Mouse (Mus musculus) regulatory T cell (primary cell): ENCODE measurements at regions not wholly inside any gene's neighbourhood (a gene's known extent, or its start where the extent isn't known, plus 50 kb on each side); places are given as distances from the start of the nearest gene placed in this dataset.
"Not testable (repeated sequence)": the region's sequence is repeated elsewhere in the genome, so short reads cannot be mapped to it uniquely, and the experiment has no call there.

Experiments used
- in situ Hi-C: fragments of 300-600 bp; cut with MboI, MseI; formaldehyde crosslinking; loops from one replicate; pipeline ENCODE4 v1.15.1; 2025; ENCODE audit warnings: high pct_unique_total_duplicates

GRCm38 (mm10) chr8:71823655-71824622, 57.9 kb upstream of the Zfp709 start:
- in situ Hi-C loops, result not testable (repeated sequence)

DNA sequence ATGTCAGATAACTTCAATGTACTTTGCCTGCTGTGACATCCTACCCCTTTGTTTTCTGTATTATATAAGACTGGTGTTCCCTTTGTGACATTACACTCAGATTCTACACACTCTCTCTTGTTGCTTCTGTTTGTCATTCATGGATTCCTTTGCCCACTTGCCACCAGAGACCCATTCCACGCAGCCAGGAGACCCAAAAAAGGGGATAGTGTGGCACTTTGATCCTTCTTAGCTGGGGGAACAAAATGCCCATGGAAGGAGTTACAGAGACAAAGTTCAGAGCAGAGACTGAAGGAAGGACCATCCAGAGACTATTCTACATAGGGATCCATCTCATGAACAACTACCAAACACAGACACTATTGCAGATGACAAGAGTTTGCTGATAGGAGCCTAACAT, 59.1 kb upstream of the Zfp709 start:
- in situ Hi-C loops, result not testable (repeated sequence)

GRCm38 (mm10) chr8:71819936-71820335, 61.9 kb upstream of the Zfp709 start:
- in situ Hi-C loops, result not testable (repeated sequence)

DNA sequence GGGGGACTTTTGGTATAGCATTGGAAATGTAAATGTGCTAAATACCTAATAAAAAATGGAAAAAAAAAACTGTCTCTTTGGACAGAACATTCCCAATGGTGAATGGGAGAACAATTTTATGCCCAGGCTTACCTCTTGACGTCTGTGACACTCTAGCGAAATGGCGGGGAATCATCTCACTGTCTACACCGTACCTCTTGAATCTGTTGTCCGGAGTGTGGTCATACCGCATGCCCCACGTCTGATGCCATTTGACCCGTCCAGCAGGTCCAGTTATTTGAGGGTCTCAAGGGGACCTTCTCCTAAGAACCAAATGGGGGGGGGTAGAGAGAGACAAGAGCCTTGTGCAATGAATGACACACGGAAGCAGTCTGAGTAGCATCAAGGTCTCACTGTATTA, 62.4 kb upstream of the Zfp709 start:
- in situ Hi-C loops, result not testable (repeated sequence)

GRCm38 (mm10) chr8:71816272-71817034, 65.4 kb upstream of the Zfp709 start:
- in situ Hi-C loops, result not testable (repeated sequence)

- in situ Hi-C loops, result not testable (repeated sequence)
Observed at GRCm38 (mm10) chr8:71815813-71816212, 66.0 kb upstream of the Zfp709 start.

- in situ Hi-C loops, result loop anchor here (5.0 kb wide), 2 partner anchors 42 to 683 kb away; no protein-coding TSS in a partner anchor
Observed at GRCm38 (mm10) chr8:71814740-71815514, 66.9 kb upstream of the Zfp709 start.

DNA sequence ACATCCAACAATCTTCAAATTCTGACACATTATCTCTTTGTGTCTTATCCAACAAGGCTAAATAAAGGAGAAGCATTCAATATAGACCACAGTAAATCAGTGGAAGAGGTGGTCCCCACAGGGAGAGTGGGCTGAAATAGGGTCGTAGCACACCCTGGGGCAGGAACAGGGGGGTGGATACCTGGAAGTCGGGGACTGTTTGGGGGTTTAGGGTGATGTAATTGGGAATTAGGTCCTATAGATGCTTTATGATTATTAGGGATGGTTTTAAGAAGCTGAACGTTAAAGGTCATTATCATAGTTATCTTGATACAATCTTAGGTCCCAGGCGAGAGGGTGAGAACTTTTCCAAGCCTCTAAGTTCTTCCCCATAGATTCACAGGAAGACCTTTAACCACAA, 67.9 kb upstream of the Zfp709 start:
- in situ Hi-C loops, result loop anchor here (5.0 kb wide), 2 partner anchors 43 to 682 kb away; no protein-coding TSS in a partner anchor

DNA sequence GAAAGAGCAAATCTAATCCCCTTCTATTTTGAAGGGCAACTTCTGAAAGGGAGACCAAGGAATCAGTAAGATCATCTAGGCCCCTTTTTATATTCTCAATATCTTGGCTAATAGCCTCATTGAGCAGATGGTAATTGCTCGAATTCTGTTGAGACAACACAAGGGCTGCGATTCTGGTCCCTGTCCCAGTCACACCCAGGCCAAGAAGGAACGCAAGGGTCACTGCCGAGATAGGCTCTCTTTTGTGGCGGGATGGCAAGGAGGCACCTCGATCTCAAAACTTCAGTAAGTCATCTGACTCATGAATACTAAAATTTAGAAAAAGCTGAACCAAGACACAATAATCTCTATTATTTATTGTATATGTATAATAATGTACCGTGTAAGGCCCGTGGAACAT, 68.6 kb upstream of the Zfp709 start:
- in situ Hi-C loops, result loop anchor here (5.0 kb wide), 2 partner anchors 44 to 681 kb away; no protein-coding TSS in a partner anchor

DNA sequence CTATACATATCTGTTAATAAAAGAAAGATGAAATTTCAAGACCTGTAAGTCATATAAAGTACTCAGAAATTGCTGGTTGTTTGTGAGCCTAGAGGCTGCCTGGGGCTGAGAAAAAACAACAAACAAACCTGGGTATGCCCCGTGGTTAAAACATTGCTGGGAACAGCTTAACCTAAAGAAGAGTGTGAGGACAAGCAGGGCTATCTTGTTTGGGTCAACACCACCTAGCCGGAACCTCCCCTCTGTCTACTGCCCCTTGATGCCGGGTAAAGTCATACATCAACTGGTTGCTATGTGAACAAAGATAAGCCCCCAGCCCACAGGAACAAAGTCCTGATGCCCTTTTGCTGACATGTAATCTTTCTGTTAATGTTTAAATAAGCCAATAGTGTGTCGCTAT, 74.0 kb upstream of the Zfp709 start:
- in situ Hi-C loops, result not testable (repeated sequence)

GRCm38 (mm10) chr8:71804586-71804985, 77.2 kb upstream of the Zfp709 start:
- in situ Hi-C loops, result not testable (repeated sequence)

DNA sequence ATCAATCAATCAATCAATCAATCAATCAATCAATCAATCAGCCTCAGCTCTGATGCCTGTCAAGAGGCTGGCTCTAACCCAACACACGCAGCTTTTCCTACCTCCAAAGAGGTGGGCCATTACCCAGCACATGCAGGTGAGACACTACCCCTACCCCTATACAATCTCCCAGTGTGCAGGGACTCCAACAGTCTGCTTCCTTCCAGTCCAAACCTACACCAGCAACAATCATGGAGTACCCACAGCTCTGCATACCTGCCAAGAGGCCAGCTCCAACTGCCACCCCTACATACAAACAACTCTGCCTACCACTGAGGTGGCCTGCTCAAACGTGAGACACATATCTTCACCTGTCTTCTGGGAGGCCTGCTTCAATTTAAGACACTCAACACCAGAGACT, 76.7 kb upstream of the Fcho1 start:
- in situ Hi-C loops, result not testable (repeated sequence)

DNA sequence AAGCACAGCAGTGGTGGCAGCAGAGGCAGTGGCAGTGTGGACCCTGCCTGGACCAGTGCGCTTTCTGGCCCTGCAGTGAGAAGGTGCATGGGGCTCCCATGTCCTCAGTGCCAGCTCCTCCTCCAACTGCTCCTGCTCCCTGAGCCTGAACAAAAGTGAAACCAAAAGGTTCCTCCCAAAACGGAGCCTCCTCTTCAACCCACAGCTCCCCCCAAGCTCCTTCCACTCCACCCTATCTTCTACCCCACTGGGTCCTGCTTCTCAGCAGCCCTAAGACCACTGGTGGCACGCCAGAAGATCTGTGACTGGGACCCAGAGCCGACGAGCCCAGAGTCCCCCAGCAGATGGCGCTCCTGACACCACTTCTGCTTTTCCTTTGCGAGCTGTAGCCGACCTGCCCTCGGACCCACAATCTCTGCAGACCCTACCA, 63.5 kb upstream of the Fcho1 start:
- in situ Hi-C loops, result not testable (repeated sequence)

- in situ Hi-C loops, result not testable (repeated sequence)
Observed at GRCm38 (mm10) chr8:71780624-71781023, 55.1 kb upstream of the Fcho1 start.

DNA sequence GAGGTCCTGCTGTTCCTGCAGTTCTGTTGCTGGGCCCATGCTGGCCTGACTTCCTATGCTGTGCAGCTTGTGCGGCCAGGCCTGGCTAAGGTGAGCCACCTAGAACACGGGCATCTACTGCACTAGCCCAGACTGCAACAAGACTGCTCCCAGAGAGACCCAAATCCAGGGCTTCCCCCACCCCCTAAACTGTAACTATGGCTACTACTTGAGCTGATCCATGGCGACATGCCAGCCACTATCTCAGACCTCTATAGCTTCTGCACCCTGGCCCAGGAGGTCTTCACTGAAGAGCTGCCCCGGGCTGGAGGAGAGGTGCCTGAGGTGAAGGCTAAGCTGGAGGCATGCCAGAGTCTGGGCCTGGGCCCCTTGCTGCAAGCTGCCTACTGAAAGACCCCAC, 54.3 kb upstream of the Fcho1 start:
- in situ Hi-C loops, result not testable (repeated sequence)

GRCm38 (mm10) chr8:71779380-71779779, 53.9 kb upstream of the Fcho1 start:
- in situ Hi-C loops, result not testable (repeated sequence)

GRCm38 (mm10) chr8:71778916-71779315, 53.4 kb upstream of the Fcho1 start:
- in situ Hi-C loops, result no loop called here
